Mouse (Mus musculus): ENCODE measurements around the gene Six1. TPM values are rescaled to one million over a fixed set of nuclear protein-coding genes. Genes with fewer than 3 reads are reported as not detected.
"Not testable (repeated sequence)": the region's sequence is repeated elsewhere in the genome, so short reads cannot be mapped to it uniquely, and the experiment has no call there.

Six1 gene
- polyA plus RNA-seq, 1 experiment from 2014 or later: 0.53 TPM

- ATAC-seq (ENCODE audit: insufficient read depth): no peak
- peaks cover 54% of the 10 kb centered on the region for H3K27me3 ChIP-seq
- WGBS (ENCODE audit: insufficient replicate concordance): 12% methylated on average over 4 of the region's 4 CpGs
These were observed 22.4 kb downstream of the Six1 start for GRCm38 (mm10) chr12:73031315-73031714.

DNA sequence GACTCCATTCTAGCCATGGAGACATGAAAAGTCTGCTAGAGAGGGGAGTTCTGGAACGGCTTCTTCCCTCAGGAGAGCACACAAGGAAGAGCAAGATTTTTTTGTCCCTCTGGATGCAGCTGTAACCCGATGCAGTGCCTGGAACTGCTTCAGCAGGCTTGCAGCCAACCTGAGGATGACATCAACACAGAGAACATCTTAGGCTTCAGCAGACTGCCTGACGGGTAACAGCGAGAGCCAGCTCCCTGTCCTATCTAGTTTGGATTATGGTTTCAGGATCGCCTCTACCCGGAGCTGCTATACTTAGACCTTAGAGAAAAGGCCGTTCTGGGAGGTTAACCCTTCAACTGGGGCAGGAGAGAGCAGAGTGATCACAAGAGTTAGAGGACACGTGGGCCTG is 28.2 kb downstream of the Six1 start:
- 57% methylated on average over 8 of the region's 8 CpGs for WGBS (ENCODE audit: insufficient replicate concordance)
- H3K4me1 ChIP-seq (replicated peaks): no peaks in the 10 kb centered on the region
- H3K9ac ChIP-seq: no peak overlapping the region
- no peaks in the 10 kb centered on the region for H3K9me3 ChIP-seq (replicated peaks)
- H3K27ac ChIP-seq (replicated peaks): no peak overlapping the region
- H3K4me3 ChIP-seq (replicated peaks): no peak overlapping the region
- ATAC-seq (ENCODE audit: insufficient read depth): no peak
- H3K36me3 ChIP-seq (replicated peaks): no peaks in the 10 kb centered on the region
- H3K27me3 ChIP-seq: peaks cover 7% of the 10 kb centered on the region
- H3K4me2 ChIP-seq: no peak overlapping the region

More at GRCm38 (mm10) chr12:73031315-73031714, 22.4 kb downstream of the Six1 start:
- H3K36me3 ChIP-seq (replicated peaks): no peaks in the 10 kb centered on the region
- H3K4me1 ChIP-seq (replicated peaks): no peaks in the 10 kb centered on the region
- no peaks in the 10 kb centered on the region for H3K9me3 ChIP-seq (replicated peaks)
- no peak overlapping the region for H3K27ac ChIP-seq (replicated peaks)
- no peak overlapping the region for H3K9ac ChIP-seq
- no peak overlapping the region for H3K4me3 ChIP-seq (replicated peaks)
- H3K4me2 ChIP-seq: no peak overlapping the region

GRCm38 (mm10) chr12:73020941-73021340 is 32.7 kb downstream of the Six1 start:
- Histone ChIP-seq H3K4me2 (no peak overlapping the region), H3K4me1 (replicated peaks) (no peaks in the 10 kb centered on the region), H3K27ac (replicated peaks) (no peak overlapping the region), H3K36me3 (replicated peaks) (no peaks in the 10 kb centered on the region), H3K4me3 (replicated peaks) (no peak overlapping the region), H3K9ac (no peak overlapping the region), H3K9me3 (replicated peaks) (no peaks in the 10 kb centered on the region), H3K27me3 (no peaks in the 10 kb centered on the region)
- ATAC-seq (ENCODE audit: insufficient read depth): no peak
- 7% methylated on average over 4 of the region's 4 CpGs for WGBS (ENCODE audit: insufficient replicate concordance)

- Histone ChIP-seq H3K4me1 (replicated peaks) (no peaks in the 10 kb centered on the region), H3K4me2 (no peak overlapping the region), H3K4me3 (replicated peaks) (no peak overlapping the region), H3K27ac (replicated peaks) (no peak overlapping the region), H3K27me3 (no peaks in the 10 kb centered on the region), H3K9me3 (replicated peaks) (no peaks in the 10 kb centered on the region), H3K36me3 (replicated peaks) (no peaks in the 10 kb centered on the region), H3K9ac (no peak overlapping the region)
- WGBS (ENCODE audit: insufficient replicate concordance): 32% methylated on average over 3 of the region's 3 CpGs
- no peak for ATAC-seq (ENCODE audit: insufficient read depth)
These were observed 33.3 kb downstream of the Six1 start for GRCm38 (mm10) chr12:73020422-73020821.

DNA sequence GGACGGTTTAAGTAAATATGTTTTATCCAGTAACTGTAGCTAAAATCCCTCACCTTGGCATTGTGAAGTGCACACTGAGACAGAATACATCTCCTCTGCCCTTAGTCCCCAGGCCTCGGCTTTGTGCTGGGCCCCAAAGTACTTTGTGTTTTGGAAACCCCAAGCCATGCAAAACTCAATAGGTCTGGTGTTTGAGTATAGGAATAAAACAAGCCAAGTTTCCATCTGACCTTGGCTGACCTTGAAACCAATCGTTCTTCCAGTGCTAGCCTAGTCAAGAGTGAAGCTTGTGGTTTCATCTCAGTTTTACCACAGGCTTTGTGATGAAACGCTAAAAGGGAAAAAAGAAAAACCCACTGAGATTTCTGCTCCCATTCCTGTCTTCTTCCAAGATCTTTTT is 34.8 kb downstream of the Six1 start:
- ATAC-seq (ENCODE audit: insufficient read depth): no peak
- H3K9ac ChIP-seq: no peak overlapping the region
- H3K36me3 ChIP-seq (replicated peaks): no peaks in the 10 kb centered on the region
- 44% methylated on average over 4 of the region's 4 CpGs for WGBS (ENCODE audit: insufficient replicate concordance)
- no peaks in the 10 kb centered on the region for H3K9me3 ChIP-seq (replicated peaks)
- no peak overlapping the region for H3K4me2 ChIP-seq
- H3K27ac ChIP-seq (replicated peaks): no peak overlapping the region
- no peak overlapping the region for H3K4me3 ChIP-seq (replicated peaks)
- H3K27me3 ChIP-seq: no peaks in the 10 kb centered on the region
- no peaks in the 10 kb centered on the region for H3K4me1 ChIP-seq (replicated peaks)

DNA sequence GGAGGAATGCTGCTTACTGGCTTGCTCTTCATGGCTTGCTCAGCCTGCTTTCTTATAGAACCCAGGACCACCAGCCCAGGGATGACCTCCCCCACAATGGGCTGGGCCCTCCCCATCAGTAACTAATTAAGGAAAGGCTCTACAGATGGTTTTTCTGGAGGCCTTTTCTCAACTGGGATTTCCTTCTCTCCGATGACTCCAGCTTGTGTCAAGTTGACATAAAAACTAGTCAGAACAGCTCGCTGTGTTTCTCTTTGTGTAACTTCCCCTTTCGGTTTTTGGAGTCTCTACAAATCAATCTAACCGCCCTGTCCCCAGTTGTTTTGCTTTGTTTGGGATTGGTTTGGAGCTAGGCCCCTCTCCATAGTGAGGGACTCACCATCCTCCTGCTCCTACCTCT is 37.5 kb downstream of the Six1 start:
- 35% methylated on average over 4 of the region's 4 CpGs for WGBS (ENCODE audit: insufficient replicate concordance)
- H3K4me3 ChIP-seq (replicated peaks): no peak overlapping the region
- H3K4me1 ChIP-seq (replicated peaks): no peaks in the 10 kb centered on the region
- no peak overlapping the region for H3K9ac ChIP-seq
- H3K36me3 ChIP-seq (replicated peaks): no peaks in the 10 kb centered on the region
- H3K9me3 ChIP-seq (replicated peaks): no peaks in the 10 kb centered on the region
- H3K27ac ChIP-seq (replicated peaks): no peak overlapping the region
- H3K27me3 ChIP-seq: no peaks in the 10 kb centered on the region
- ATAC-seq (ENCODE audit: insufficient read depth): no peak
- H3K4me2 ChIP-seq: no peak overlapping the region

DNA sequence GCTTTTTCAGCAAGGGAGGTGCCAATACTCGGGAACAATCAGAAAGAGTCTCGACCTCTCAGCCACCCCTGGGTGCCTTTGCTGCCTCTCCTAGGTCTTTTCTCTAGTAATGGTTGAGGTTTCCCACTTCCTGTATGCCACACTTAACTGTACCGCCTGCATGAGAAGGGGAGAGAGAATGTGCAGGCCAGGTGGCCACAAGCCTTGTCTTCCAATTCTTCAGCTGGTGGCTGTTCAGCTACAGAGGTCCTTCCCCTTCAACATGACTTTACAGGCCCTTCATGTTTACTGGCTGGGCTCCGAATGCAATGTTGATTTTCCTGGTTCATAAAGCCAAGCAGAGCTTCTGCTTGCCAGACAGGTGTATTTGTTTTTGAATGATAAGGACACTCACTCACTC is 39.4 kb downstream of the Six1 start:
- Histone ChIP-seq H3K9ac (no peak overlapping the region), H3K27me3 (no peaks in the 10 kb centered on the region), H3K27ac (replicated peaks) (no peak overlapping the region), H3K9me3 (replicated peaks) (no peaks in the 10 kb centered on the region), H3K4me3 (replicated peaks) (no peak overlapping the region), H3K36me3 (replicated peaks) (no peaks in the 10 kb centered on the region), H3K4me1 (replicated peaks) (no peaks in the 10 kb centered on the region), H3K4me2 (no peak overlapping the region)
- no peak for ATAC-seq (ENCODE audit: insufficient read depth)
- WGBS (ENCODE audit: insufficient replicate concordance): 33% methylated on average over 4 of the region's 4 CpGs

- no peak for ATAC-seq (ENCODE audit: insufficient read depth)
- H3K4me2 ChIP-seq: no peak overlapping the region
- WGBS (ENCODE audit: insufficient replicate concordance): 39% methylated on average over 5 of the region's 5 CpGs
These were observed 40.9 kb downstream of the Six1 start for GRCm38 (mm10) chr12:73012824-73013223.

GRCm38 (mm10) chr12:73012136-73012785 is 41.4 kb downstream of the Six1 start:
- no peaks in the 10 kb centered on the region for H3K27me3 ChIP-seq
- WGBS (ENCODE audit: insufficient replicate concordance): 23% methylated on average over 10 of the region's 10 CpGs
- no peak overlapping the region for H3K4me3 ChIP-seq (replicated peaks)
- H3K4me1 ChIP-seq (replicated peaks): no peaks in the 10 kb centered on the region
- H3K27ac ChIP-seq (replicated peaks): no peak overlapping the region
- H3K4me2 ChIP-seq: no peak overlapping the region
- H3K9ac ChIP-seq: no peak overlapping the region
- no peaks in the 10 kb centered on the region for H3K9me3 ChIP-seq (replicated peaks)
- no peaks in the 10 kb centered on the region for H3K36me3 ChIP-seq (replicated peaks)
- no peak for ATAC-seq (ENCODE audit: insufficient read depth)

More at GRCm38 (mm10) chr12:73012824-73013223, 40.9 kb downstream of the Six1 start:
- Histone ChIP-seq H3K9ac (no peak overlapping the region), H3K27ac (replicated peaks) (no peak overlapping the region), H3K27me3 (no peaks in the 10 kb centered on the region), H3K4me1 (replicated peaks) (no peaks in the 10 kb centered on the region), H3K9me3 (replicated peaks) (no peaks in the 10 kb centered on the region), H3K4me3 (replicated peaks) (no peak overlapping the region), H3K36me3 (replicated peaks) (no peaks in the 10 kb centered on the region)

- H3K9ac ChIP-seq; H3K27me3 ChIP-seq; H3K4me1 ChIP-seq (replicated peaks); H3K4me2 ChIP-seq; H3K4me3 ChIP-seq (replicated peaks); H3K27ac ChIP-seq (replicated peaks); H3K9me3 ChIP-seq (replicated peaks); H3K36me3 ChIP-seq (replicated peaks); ATAC-seq (ENCODE audit: insufficient read depth): not testable (repeated sequence)
- 22% methylated on average over 9 of the region's 9 CpGs for WGBS (ENCODE audit: insufficient replicate concordance)
These were observed 50.8 kb downstream of the Six1 start for GRCm38 (mm10) chr12:73002903-73003302.

- not testable (repeated sequence) for H3K27ac ChIP-seq (replicated peaks); H3K9me3 ChIP-seq (replicated peaks); ATAC-seq (ENCODE audit: insufficient read depth); H3K9ac ChIP-seq; H3K36me3 ChIP-seq (replicated peaks); H3K4me1 ChIP-seq (replicated peaks); H3K27me3 ChIP-seq; H3K4me3 ChIP-seq (replicated peaks); H3K4me2 ChIP-seq
- 55% methylated on average over 17 of the region's 17 CpGs for WGBS (ENCODE audit: insufficient replicate concordance)
These were observed 51.4 kb downstream of the Six1 start for GRCm38 (mm10) chr12:73002281-73002680.

Data from liver, embryonic 15.5 days (tissue).